Comparison of ENCODE assay signal across 8 mouse cellular contexts in the genomic region with DNA sequence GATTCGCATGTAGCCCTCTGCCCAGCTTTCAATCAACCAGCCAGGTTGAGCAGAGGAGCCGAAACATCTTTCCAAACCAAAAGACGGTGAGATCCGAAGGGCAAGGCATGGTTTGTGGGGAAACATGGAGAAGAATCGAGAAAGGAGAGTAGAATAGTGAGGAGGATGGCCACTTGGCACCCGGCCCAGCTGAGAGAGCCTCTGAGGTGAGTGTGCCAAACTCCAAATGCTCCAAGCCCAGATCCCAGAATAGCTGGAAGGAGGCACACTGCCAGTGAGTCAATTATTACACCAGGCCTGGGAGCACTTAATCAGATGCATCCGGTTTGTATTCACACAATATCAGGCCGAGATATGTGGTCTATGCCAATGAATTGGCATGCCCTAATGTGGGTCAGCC. TPM values are rescaled to one million over a fixed set of nuclear protein-coding genes. Genes with fewer than 3 reads are reported as not detected.
DNase-seq lines count a peak whose midpoint lies in the region; ATAC-seq and TF ChIP-seq lines count a peak whose summit lies in the region.

No protein-coding gene starts in this region.

- no peaks in the 10 kb centered on the region for H3K4me1 ChIP-seq in hindbrain, embryonic 14.5 days (replicated peaks; ENCODE audit: control insufficient read depth, insufficient read depth, low read length)
- no peaks in the 10 kb centered on the region for H3K4me1 ChIP-seq in hindbrain, embryonic 13.5 days (replicated peaks)
- H3K4me1 ChIP-seq in forebrain, postnatal 0 days (ENCODE audit: insufficient read depth): no peaks in the 10 kb centered on the region
- no peaks in the 10 kb centered on the region for H3K4me1 ChIP-seq in liver, embryonic 11.5 days (replicated peaks; ENCODE audit: control insufficient read depth, insufficient read depth, low read length)

- ATAC-seq in hindbrain, embryonic 14.5 days (ENCODE audit: low FRiP score): peak; percentile 65; the same call in 1 of the 2 replicates
- ATAC-seq in hindbrain, embryonic 13.5 days (ENCODE audit: low FRiP score): no peak
- peak; percentile 95 for ATAC-seq in Patski
- ATAC-seq in forebrain, postnatal 0 days: peak; percentile 14; the same call in 1 of the 2 replicates
- ATAC-seq in liver, embryonic 11.5 days (replicated peaks; ENCODE audit: low FRiP score): no peak

- H3K9ac ChIP-seq in hindbrain, embryonic 14.5 days: no peak overlapping the region
- H3K9ac ChIP-seq in hindbrain, embryonic 13.5 days: no peak overlapping the region
- H3K9ac ChIP-seq in forebrain, postnatal 0 days: no peak overlapping the region
- no peak overlapping the region for H3K9ac ChIP-seq in liver, embryonic 11.5 days (ENCODE audit: low read depth, low read length)

- no peaks in the 10 kb centered on the region for H3K27me3 ChIP-seq in hindbrain, embryonic 14.5 days (ENCODE audit: control insufficient read depth, insufficient read depth, low read length)
- H3K27me3 ChIP-seq in hindbrain, embryonic 13.5 days: no peaks in the 10 kb centered on the region
- no peaks in the 10 kb centered on the region for H3K27me3 ChIP-seq in Patski
- H3K27me3 ChIP-seq in forebrain, postnatal 0 days (ENCODE audit: insufficient read depth, low read length): no peaks in the 10 kb centered on the region
- H3K27me3 ChIP-seq in liver, embryonic 11.5 days (replicated peaks; ENCODE audit: control insufficient read depth, insufficient read depth, low read length): no peaks in the 10 kb centered on the region

- CTCF ChIA-PET in Patski (lab: Charles Lee): no interaction called here

- WGBS in hindbrain, embryonic 14.5 days: 81% methylated on average over 8 of the region's 8 CpGs
- 81% methylated on average over 8 of the region's 8 CpGs for WGBS in hindbrain, embryonic 13.5 days
- 52% methylated on average over 8 of the region's 8 CpGs for WGBS in forebrain, postnatal 0 days
- 85% methylated on average over 8 of the region's 8 CpGs for WGBS in liver, embryonic 11.5 days

- H3K9me3 ChIP-seq in hindbrain, embryonic 14.5 days (ENCODE audit: control insufficient read depth, low read length): no peaks in the 10 kb centered on the region
- no peaks in the 10 kb centered on the region for H3K9me3 ChIP-seq in hindbrain, embryonic 13.5 days
- no peaks in the 10 kb centered on the region for H3K9me3 ChIP-seq in forebrain, postnatal 0 days (ENCODE audit: low read length)
- no peaks in the 10 kb centered on the region for H3K9me3 ChIP-seq in liver, embryonic 11.5 days (ENCODE audit: control insufficient read depth, low read length)

- peak; percentile 42 for DNase-seq in hindbrain, embryonic 14.5 days (ENCODE audit: low spot score)
- peak; percentile 60 for DNase-seq in Patski (ENCODE audit: low read depth, low spot score)
- peak; percentile 48 for DNase-seq in forebrain, postnatal 0 days
- peak; percentile 96 for DNase-seq in kidney, adult 9 months
- DNase-seq in lung, postnatal 10 days: peak; percentile 62
- DNase-seq in embryo, embryonic 9.5 days (ENCODE audit: extremely low spot score): no peak
- no peak for DNase-seq in liver, embryonic 11.5 days (ENCODE audit: low spot score)

- TF ChIP-seq CTCF in Patski (IDR thresholded peaks at IDR 0.05): no peak
- no peak for TF ChIP-seq CTCF in forebrain, postnatal 0 days (IDR thresholded peaks at IDR 0.05; ENCODE audit: low read depth)

- no peaks in the 10 kb centered on the region for H3K36me3 ChIP-seq in hindbrain, embryonic 14.5 days (replicated peaks; ENCODE audit: control insufficient read depth, insufficient read depth)
- no peaks in the 10 kb centered on the region for H3K36me3 ChIP-seq in hindbrain, embryonic 13.5 days
- H3K36me3 ChIP-seq in forebrain, postnatal 0 days (ENCODE audit: insufficient read depth): no peaks in the 10 kb centered on the region
- H3K36me3 ChIP-seq in liver, embryonic 11.5 days (ENCODE audit: control insufficient read depth, insufficient read depth, low read length): no peaks in the 10 kb centered on the region

- in situ Hi-C loops in Patski (cut with MboI; ENCODE audit: low pct_unique_long_range_greater_than_20kb): loop anchor here (5.0 kb wide), 1 partner anchor 187 kb away; no protein-coding TSS in a partner anchor

- H3K4me2 ChIP-seq in hindbrain, embryonic 14.5 days (replicated peaks): no peak overlapping the region
- H3K4me2 ChIP-seq in hindbrain, embryonic 13.5 days: no peak overlapping the region
- no peak overlapping the region for H3K4me2 ChIP-seq in forebrain, postnatal 0 days (ENCODE audit: low read depth)
- no peak overlapping the region for H3K4me2 ChIP-seq in liver, embryonic 11.5 days

- POLR2A ChIA-PET in Patski (lab: Charles Lee): no interaction called here

- no peak overlapping the region for H3K4me3 ChIP-seq in hindbrain, embryonic 14.5 days (replicated peaks; ENCODE audit: low read length)
- no peak overlapping the region for H3K4me3 ChIP-seq in hindbrain, embryonic 13.5 days
- H3K4me3 ChIP-seq in forebrain, postnatal 0 days (ENCODE audit: low read depth, low read length): no peak overlapping the region
- no peak overlapping the region for H3K4me3 ChIP-seq in liver, embryonic 11.5 days (ENCODE audit: low read depth, low read length)

- no peak overlapping the region for H3K27ac ChIP-seq in hindbrain, embryonic 14.5 days
- no peak overlapping the region for H3K27ac ChIP-seq in hindbrain, embryonic 13.5 days
- H3K27ac ChIP-seq in forebrain, postnatal 0 days (ENCODE audit: low read depth, low read length): no peak overlapping the region
- H3K27ac ChIP-seq in liver, embryonic 11.5 days (ENCODE audit: low read depth, low read length): no peak overlapping the region

RNA-seq across cellular contexts. Expression of a gene that starts 39.7 kb away (rescaled TPM):
- 6.5 and 8.6 TPM in 2 replicates for polyA plus RNA-seq in hindbrain, embryonic 14.5 days (2014; fragmentation: Nextera tagmentation; extraction: Ambion mirVana)
- polyA plus RNA-seq in hindbrain, embryonic 13.5 days (2015; fragmentation: Nextera tagmentation; extraction: Ambion mirVana): 3.2 and 3.6 TPM in 2 replicates
- polyA plus RNA-seq in Patski (2021): 2.3 TPM
- 2.6 and 2.8 TPM in 2 replicates for total RNA-seq in forebrain, postnatal 0 days (2014; rRNA removed)
- polyA plus RNA-seq in forebrain, postnatal 0 days (2015; fragmentation: Nextera tagmentation; extraction: Ambion mirVana): 8.7 and 12.9 TPM in 2 replicates
- polyA plus RNA-seq in liver, embryonic 11.5 days (2014; fragmentation: Nextera tagmentation; extraction: Ambion mirVana): 3.4 and 3.5 TPM in 2 replicates

RNA-seq across cellular contexts. Expression of a gene that starts 42.1 kb away (rescaled TPM):
- 54.6 and 61.6 TPM in 2 replicates for polyA plus RNA-seq in hindbrain, embryonic 14.5 days (2014; fragmentation: Nextera tagmentation; extraction: Ambion mirVana)
- polyA plus RNA-seq in hindbrain, embryonic 13.5 days (2015; fragmentation: Nextera tagmentation; extraction: Ambion mirVana): 36.1 and 39.9 TPM in 2 replicates
- polyA plus RNA-seq in Patski (2021): not detected
- 99.2 and 132 TPM in 2 replicates for total RNA-seq in forebrain, postnatal 0 days (2014; rRNA removed)
- 44.8 and 45.2 TPM in 2 replicates for polyA plus RNA-seq in forebrain, postnatal 0 days (2015; fragmentation: Nextera tagmentation; extraction: Ambion mirVana)
- 0.73 and 1.1 TPM in 2 replicates for polyA plus RNA-seq in liver, embryonic 11.5 days (2014; fragmentation: Nextera tagmentation; extraction: Ambion mirVana)

Comparison
In these comparisons a context has a peak if more than half of its experiments do, and no peak if none do; other contexts are left out.
1. ATAC-seq: peak in hindbrain, embryonic 14.5 days (single experiment), Patski (single experiment) and forebrain, postnatal 0 days (single experiment); none in hindbrain, embryonic 13.5 days (single experiment) and liver, embryonic 11.5 days (single experiment).
2. DNase-seq: peak in hindbrain, embryonic 14.5 days (single experiment), Patski (single experiment), forebrain, postnatal 0 days (single experiment), kidney, adult 9 months (single experiment) and lung, postnatal 10 days (single experiment); none in embryo, embryonic 9.5 days (single experiment) and liver, embryonic 11.5 days (single experiment).
3. RNA of a gene that starts 42.1 kb away (polyA plus RNA-seq): 54.6 to 61.6 TPM in hindbrain, embryonic 14.5 days, 44.8 to 45.2 TPM in forebrain, postnatal 0 days and 36.1 to 39.9 TPM in hindbrain, embryonic 13.5 days; 0.73 to 1.1 TPM in liver, embryonic 11.5 days and not detected in Patski (single experiment); every median in the first group is over 10 times any median in the second.